Mouse (Mus musculus): ENCODE measurements at regions not wholly inside any gene's neighbourhood (a gene's known extent, or its start where the extent isn't known, plus 50 kb on each side); places are given as distances from the start of the nearest gene placed in this dataset.

DNA sequence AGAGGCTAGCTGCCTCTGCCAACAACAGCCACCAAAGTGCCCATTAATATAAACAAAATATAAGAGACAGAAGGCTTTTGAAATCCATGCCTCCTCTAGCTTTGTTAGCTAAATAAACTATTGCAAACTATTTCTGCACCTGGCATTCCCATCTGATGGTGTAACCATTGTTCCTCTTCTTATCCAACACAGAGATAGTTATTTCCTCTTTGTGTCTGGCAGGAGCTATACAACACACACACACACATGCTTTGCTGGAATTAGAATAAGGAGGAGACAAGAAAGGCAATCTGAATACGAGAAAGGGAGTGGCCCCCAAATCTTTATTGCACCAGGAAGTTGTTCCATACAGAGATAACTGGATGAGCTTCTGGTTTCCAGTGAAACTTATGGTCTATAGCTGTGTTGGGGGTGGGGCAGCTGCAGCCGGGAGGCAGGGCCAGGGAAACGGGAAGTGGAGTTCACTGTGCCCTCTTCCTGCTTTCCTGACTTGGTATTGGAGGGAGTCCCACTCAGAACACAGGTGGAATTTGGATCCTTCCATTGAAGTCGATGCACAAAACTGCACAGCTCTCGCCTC is 64.0 kb upstream of the Zdhhc17 start:
- no peak for DNase-seq

- DNase-seq, result no peak
These were observed 63.3 kb upstream of the Zdhhc17 start for GRCm38 (mm10) chr10:111073262-111073661.

GRCm38 (mm10) chr10:111072554-111072909 is 62.6 kb upstream of the Zdhhc17 start:
- DNase-seq, result no peak

- DNase-seq, result no peak
These were observed 62.0 kb upstream of the Zdhhc17 start for GRCm38 (mm10) chr10:111071805-111072553.

DNA sequence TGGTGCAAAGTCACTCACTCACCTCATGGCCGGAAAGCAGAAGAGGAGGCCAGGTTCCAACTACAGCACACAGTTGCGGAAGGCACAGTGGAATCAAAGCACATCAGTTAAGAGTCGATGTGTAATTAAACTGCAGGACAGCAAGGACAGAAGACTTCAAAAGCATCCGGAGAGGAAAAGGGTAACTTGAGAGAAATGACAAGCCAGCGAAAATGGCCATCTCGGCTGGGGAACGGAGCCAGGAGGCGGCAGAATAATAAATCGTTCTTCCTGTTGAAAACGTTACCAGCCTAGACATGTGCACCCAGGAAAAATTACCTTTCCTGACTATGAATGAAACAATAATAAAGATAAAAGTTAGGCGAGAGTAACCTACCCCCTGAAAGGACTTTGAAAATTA is 56.2 kb upstream of the Zdhhc17 start:
- no peak for DNase-seq

- DNase-seq, result no peak
These were observed 50.7 kb upstream of the Zdhhc17 start for GRCm38 (mm10) chr10:111060626-111061025.

All from cerebellum, postnatal 14 days (tissue).